Mouse (Mus musculus) small intestine, adult 2 months (tissue): ENCODE measurements around the gene Ercc6l2. TPM values are rescaled to one million over a fixed set of nuclear protein-coding genes. Genes with fewer than 3 reads are reported as not detected.

Experiments
- H3K27ac ChIP-seq: fragments of 200-500 bp; 2 replicates; pipeline ENCODE4 v1.5.1; 2012; ENCODE audit warnings: low read depth, low read length, control low read depth, inconsistent platforms; ENCODE audit not compliant: insufficient read depth
- H3K27me3 ChIP-seq: fragments of 200-500 bp; 2 replicates; pipeline ENCODE4 v1.6.1; 2012; ENCODE audit warnings: mild to moderate bottlenecking, moderate library complexity, low read length, inconsistent platforms; ENCODE audit not compliant: control insufficient read depth, insufficient read depth
- H3K36me3 ChIP-seq: fragments of 200-500 bp; 2 replicates; pipeline ENCODE4 v1.6.1; 2012; ENCODE audit warnings: mild to moderate bottlenecking, low read length, control low read depth, inconsistent platforms; ENCODE audit not compliant: control insufficient read depth, insufficient read depth
- H3K4me1 ChIP-seq: fragments of 200-500 bp; 2 replicates; pipeline ENCODE4 v1.6.1; 2012; ENCODE audit warnings: low read length, inconsistent platforms, mixed read lengths; ENCODE audit not compliant: control insufficient read depth, insufficient read depth, insufficient read length
- H3K4me3 ChIP-seq: fragments of 200-500 bp; 2 replicates; pipeline ENCODE4 v1.5.1; 2012; ENCODE audit warnings: low read depth, mild to moderate bottlenecking, control low read depth, inconsistent platforms, low read length, moderate library complexity
- CTCF ChIP-seq: fragments of 200-500 bp; IDR thresholded peaks from 2 replicates; pipeline ENCODE4 v1.5.1; 2012; ENCODE audit warnings: low read depth, mild to moderate bottlenecking, control low read depth, inconsistent platforms, low read length, moderate library complexity, mixed read lengths; ENCODE audit not compliant: insufficient replicate concordance, insufficient read length; ENCODE audit errors: extremely low read depth
- POLR2A ChIP-seq: fragments of 200-500 bp; IDR thresholded peaks from 2 replicates; pipeline ENCODE4 v1.6.1; 2012; ENCODE audit warnings: low read depth, mild to moderate bottlenecking, control low read depth, inconsistent platforms, low read length, moderate library complexity
- WGBS: fragments of 180-500 bp; shearing (Covaris S2); methylation state at CpG from one replicate; pipeline ENCODE4 v1.1.7; 2018; 5-methylcytosine and 5-hydroxymethylcytosine counted together
- polyA plus RNA-seq: library from polyadenylated mRNA; depleted of rRNA; stranded (reverse); fragments of >200 nt; gene quantifications from 2 replicates; pipeline ENCODE4 v1.2.3, GENCODE M21; 2012

The Ercc6l2 gene
- polyA plus RNA-seq, 1 experiment: 1.3 TPM

DNA sequence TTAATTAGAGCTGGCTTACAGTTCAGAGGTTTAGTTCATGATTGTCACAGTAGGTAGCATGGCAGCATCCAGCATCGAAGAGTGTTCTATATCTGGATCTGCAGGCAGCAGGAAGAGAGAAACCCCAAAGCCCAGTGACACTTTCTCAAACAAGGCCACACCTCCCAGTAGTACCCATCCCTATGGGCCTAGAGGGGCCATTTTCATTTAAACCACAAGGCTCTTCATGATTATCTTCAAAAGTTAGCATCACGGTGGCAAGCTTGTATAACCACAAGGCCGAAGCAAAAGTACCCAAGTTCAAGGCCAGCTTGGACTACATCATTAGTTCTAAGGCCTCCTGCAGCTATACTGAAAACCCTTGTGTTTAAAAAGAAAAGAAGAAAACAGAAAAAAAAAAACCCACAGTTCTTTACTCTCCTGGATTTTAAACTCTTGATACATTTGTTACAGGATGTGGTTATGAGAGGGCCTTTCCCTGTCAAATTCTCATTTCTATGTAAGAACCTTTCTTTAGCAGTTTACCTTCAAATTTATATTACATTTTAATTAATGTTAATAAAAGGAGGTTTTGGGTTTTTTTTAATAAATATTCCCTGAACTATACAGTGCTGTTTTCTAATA, 71.5 kb downstream of the Ercc6l2 start:
- H3K4me3 ChIP-seq: no peak overlapping the region
- H3K27ac ChIP-seq: no peak overlapping the region
- TF ChIP-seq POLR2A (no peak), CTCF (no peak)
- H3K27me3 ChIP-seq: no peaks in the 10 kb centered on the region
- 89% methylated on average over 3 of the region's 3 CpGs for WGBS
- H3K4me1 ChIP-seq: peaks cover 5% of the 10 kb centered on the region; the same call in 1 of the 2 replicates
- peaks cover 3% of the 10 kb centered on the region; the same call in 1 of the 2 replicates for H3K36me3 ChIP-seq

- Histone ChIP-seq H3K4me3 (no peak overlapping the region), H3K27ac (no peak overlapping the region), H3K27me3 (no peaks in the 10 kb centered on the region), H3K36me3 (peaks cover 8% of the 10 kb centered on the region; the same call in 1 of the 2 replicates), H3K4me1 (no peaks in the 10 kb centered on the region)
- TF ChIP-seq CTCF: no peak
- no peak for TF ChIP-seq POLR2A
- WGBS: 66% methylated on average over 12 of the region's 12 CpGs
Observed at GRCm38 (mm10) chr13:63900679-63901302, 85.8 kb downstream of the Ercc6l2 start.

GRCm38 (mm10) chr13:63901303-63901713, 86.3 kb downstream of the Ercc6l2 start:
- Histone ChIP-seq H3K27me3 (no peaks in the 10 kb centered on the region), H3K27ac (no peak overlapping the region), H3K36me3 (peaks cover 8% of the 10 kb centered on the region; the same call in 1 of the 2 replicates), H3K4me1 (no peaks in the 10 kb centered on the region), H3K4me3 (peak overlapping the region; percentile 8; the same call in 1 of the 2 replicates)
- WGBS: 73% methylated on average over 17 of the region's 17 CpGs
- no peak for TF ChIP-seq POLR2A
- no peak for TF ChIP-seq CTCF

- Histone ChIP-seq H3K27ac (no peak overlapping the region), H3K27me3 (no peaks in the 10 kb centered on the region), H3K4me1 (0 out of 2 replicates have a peak, but pooled peaks cover 3% of the 10 kb centered on the region), H3K36me3 (peaks cover 6% of the 10 kb centered on the region; the same call in 1 of the 2 replicates), H3K4me3 (peak overlapping the region; percentile 8; the same call in 1 of the 2 replicates)
- 70% methylated on average over 28 of the region's 28 CpGs for WGBS
- TF ChIP-seq POLR2A: no peak
- no peak for TF ChIP-seq CTCF
Observed at GRCm38 (mm10) chr13:63901714-63902597, 86.9 kb downstream of the Ercc6l2 start.

DNA sequence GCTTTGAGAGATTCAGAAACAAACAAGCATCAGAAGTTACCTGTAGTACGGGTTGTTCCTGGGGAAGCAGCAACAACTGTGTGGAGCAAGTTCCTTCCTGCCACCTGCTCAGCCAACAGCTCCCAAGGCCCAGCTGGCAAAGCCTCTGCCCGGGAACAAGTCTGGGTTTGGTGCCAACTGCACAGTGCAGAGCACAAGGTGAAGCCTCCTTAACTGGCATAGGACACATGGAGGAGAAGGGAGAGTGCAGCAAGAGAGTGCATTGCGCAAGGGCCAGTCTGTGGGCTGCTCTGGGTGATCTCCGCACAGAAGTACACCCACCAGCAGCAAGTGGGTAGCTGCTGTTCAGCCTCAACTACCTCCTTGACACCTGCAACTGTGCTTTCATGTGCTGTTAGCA, 91.5 kb downstream of the Ercc6l2 start:
- no peak for TF ChIP-seq POLR2A
- no peak for TF ChIP-seq CTCF
- Histone ChIP-seq H3K4me1 (0 out of 2 replicates have a peak, but pooled peaks cover 3% of the 10 kb centered on the region), H3K27me3 (no peaks in the 10 kb centered on the region), H3K4me3 (no peak overlapping the region), H3K36me3 (no peaks in the 10 kb centered on the region), H3K27ac (no peak overlapping the region)
- 24% methylated on average over 4 of the region's 4 CpGs for WGBS

DNA sequence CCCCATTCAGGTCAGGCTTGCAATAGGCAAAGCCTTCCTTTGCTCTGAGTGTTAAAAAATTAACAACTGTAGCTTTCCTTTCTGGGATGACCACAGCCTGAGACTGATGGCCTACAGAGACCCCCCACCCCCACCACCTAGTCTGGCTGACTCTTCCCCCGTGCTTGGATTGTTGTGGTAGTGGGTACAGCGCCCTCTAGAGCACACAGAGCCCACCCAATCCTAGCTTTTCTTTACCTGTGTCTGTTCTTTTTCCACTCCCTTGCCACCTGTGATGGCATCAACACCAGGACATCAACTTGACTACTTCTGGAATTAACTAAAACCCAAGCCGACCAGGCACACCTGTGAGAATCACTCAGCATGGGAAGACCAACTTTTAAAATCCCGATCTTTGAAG, 92.4 kb downstream of the Ercc6l2 start:
- H3K36me3 ChIP-seq: no peaks in the 10 kb centered on the region
- TF ChIP-seq CTCF (peak; percentile 4; the same call in 1 of the 2 replicates), POLR2A (no peak)
- no peak overlapping the region for H3K4me3 ChIP-seq
- 78% methylated on average over 4 of the region's 4 CpGs for WGBS
- no peaks in the 10 kb centered on the region for H3K27me3 ChIP-seq
- 0 out of 2 replicates have a peak, but pooled peaks cover 3% of the 10 kb centered on the region for H3K4me1 ChIP-seq
- H3K27ac ChIP-seq: no peak overlapping the region
